Mouse (Mus musculus): ENCODE measurements around the gene Trub1. TPM values are rescaled to one million over a fixed set of nuclear protein-coding genes. Genes with fewer than 3 reads are reported as not detected.

Gene Trub1
- polyA plus RNA-seq, 1 experiment from 2014 or later = 4.3 TPM

- H3K79me2 ChIP-seq (ENCODE audit: inconsistent target) = no peaks in the 10 kb centered on the region
These were observed 11.0 kb downstream of the Trub1 start for GRCm38 (mm10) chr19:57463741-57464140.

GRCm38 (mm10) chr19:57465742-57466141, 13.0 kb downstream of the Trub1 start:
- Histone ChIP-seq H3K79me2 (ENCODE audit: inconsistent target) (no peaks in the 10 kb centered on the region), H3K4me3 (ENCODE audit: inconsistent target) (no peak overlapping the region), H3K36me3 (ENCODE audit: inconsistent target) (no peaks in the 10 kb centered on the region), H3K27ac (no peak overlapping the region)
- 100% methylated on average over 4 of the region's 7 CpGs for WGBS (ENCODE audit: missing documents)

More at GRCm38 (mm10) chr19:57463741-57464140, 11.0 kb downstream of the Trub1 start:
- Histone ChIP-seq H3K4me3 (ENCODE audit: inconsistent target) (no peak overlapping the region), H3K27ac (no peak overlapping the region), H3K36me3 (ENCODE audit: inconsistent target) (0 out of 2 replicates have a peak, but pooled peaks cover 1% of the 10 kb centered on the region)
- 94% methylated on average over 8 of the region's 8 CpGs for WGBS (ENCODE audit: missing documents)

GRCm38 (mm10) chr19:57471033-57471432, 18.3 kb downstream of the Trub1 start:
- Histone ChIP-seq H3K36me3 (ENCODE audit: inconsistent target) (no peaks in the 10 kb centered on the region), H3K4me3 (ENCODE audit: inconsistent target) (no peak overlapping the region), H3K79me2 (ENCODE audit: inconsistent target) (no peaks in the 10 kb centered on the region), H3K27ac (no peak overlapping the region)
- 96% methylated on average over 12 of the region's 12 CpGs for WGBS (ENCODE audit: missing documents)

GRCm38 (mm10) chr19:57472169-57472568, 19.5 kb downstream of the Trub1 start:
- 94% methylated on average over 15 of the region's 15 CpGs for WGBS (ENCODE audit: missing documents)
- Histone ChIP-seq H3K4me3 (ENCODE audit: inconsistent target) (no peak overlapping the region), H3K27ac (no peak overlapping the region), H3K79me2 (ENCODE audit: inconsistent target) (no peaks in the 10 kb centered on the region), H3K36me3 (ENCODE audit: inconsistent target) (no peaks in the 10 kb centered on the region)

GRCm38 (mm10) chr19:57473301-57473700, 20.6 kb downstream of the Trub1 start:
- Histone ChIP-seq H3K79me2 (ENCODE audit: inconsistent target) (no peaks in the 10 kb centered on the region), H3K36me3 (ENCODE audit: inconsistent target) (no peaks in the 10 kb centered on the region), H3K4me3 (ENCODE audit: inconsistent target) (no peak overlapping the region), H3K27ac (no peak overlapping the region)
- WGBS (ENCODE audit: missing documents) = 93% methylated on average over 16 of the region's 16 CpGs

- Histone ChIP-seq H3K79me2 (ENCODE audit: inconsistent target) (no peaks in the 10 kb centered on the region), H3K27ac (no peak overlapping the region), H3K4me3 (ENCODE audit: inconsistent target) (no peak overlapping the region), H3K36me3 (ENCODE audit: inconsistent target) (no peaks in the 10 kb centered on the region)
- WGBS (ENCODE audit: missing documents) = 84% methylated on average over 4 of the region's 4 CpGs
These were observed 22.6 kb downstream of the Trub1 start for GRCm38 (mm10) chr19:57475298-57475697.

GRCm38 (mm10) chr19:57477310-57477709, 24.6 kb downstream of the Trub1 start:
- Histone ChIP-seq H3K27ac (no peak overlapping the region), H3K79me2 (ENCODE audit: inconsistent target) (no peaks in the 10 kb centered on the region), H3K4me3 (ENCODE audit: inconsistent target) (no peak overlapping the region), H3K36me3 (ENCODE audit: inconsistent target) (no peaks in the 10 kb centered on the region)
- WGBS (ENCODE audit: missing documents) = 80% methylated on average over 8 of the region's 8 CpGs

GRCm38 (mm10) chr19:57478056-57478455, 25.3 kb downstream of the Trub1 start:
- 67% methylated on average over 8 of the region's 11 CpGs for WGBS (ENCODE audit: missing documents)
- Histone ChIP-seq H3K79me2 (ENCODE audit: inconsistent target) (no peaks in the 10 kb centered on the region), H3K4me3 (ENCODE audit: inconsistent target) (no peak overlapping the region), H3K36me3 (ENCODE audit: inconsistent target) (no peaks in the 10 kb centered on the region), H3K27ac (no peak overlapping the region)

GRCm38 (mm10) chr19:57479886-57480655, 27.4 kb downstream of the Trub1 start:
- Histone ChIP-seq H3K4me3 (ENCODE audit: inconsistent target) (no peak overlapping the region), H3K27ac (no peak overlapping the region), H3K79me2 (ENCODE audit: inconsistent target) (no peaks in the 10 kb centered on the region), H3K36me3 (ENCODE audit: inconsistent target) (no peaks in the 10 kb centered on the region)
- WGBS (ENCODE audit: missing documents) = 90% methylated on average over 8 of the region's 8 CpGs

- Histone ChIP-seq H3K36me3 (ENCODE audit: inconsistent target) (no peaks in the 10 kb centered on the region), H3K27ac (no peak overlapping the region), H3K79me2 (ENCODE audit: inconsistent target) (no peaks in the 10 kb centered on the region), H3K4me3 (ENCODE audit: inconsistent target) (no peak overlapping the region)
- WGBS (ENCODE audit: missing documents) = 93% methylated on average over 6 of the region's 6 CpGs
These were observed 29.1 kb downstream of the Trub1 start for GRCm38 (mm10) chr19:57481743-57482259.

- no peak overlapping the region for H3K4me3 ChIP-seq (ENCODE audit: inconsistent target)
- H3K79me2 ChIP-seq (ENCODE audit: inconsistent target) = no peaks in the 10 kb centered on the region
- 44% methylated on average over 7 of the region's 8 CpGs for WGBS (ENCODE audit: missing documents)
- no peak overlapping the region for H3K27ac ChIP-seq
- H3K36me3 ChIP-seq (ENCODE audit: inconsistent target) = no peaks in the 10 kb centered on the region
These were observed 30.1 kb downstream of the Trub1 start for GRCm38 (mm10) chr19:57482815-57483214.

- H3K27ac ChIP-seq = no peak overlapping the region
- no peaks in the 10 kb centered on the region for H3K36me3 ChIP-seq (ENCODE audit: inconsistent target)
- no peaks in the 10 kb centered on the region for H3K79me2 ChIP-seq (ENCODE audit: inconsistent target)
- 95% methylated on average over 13 of the region's 13 CpGs for whole genome bisulfite sequencing (ENCODE audit: missing documents)
- H3K4me3 ChIP-seq (ENCODE audit: inconsistent target) = no peak overlapping the region
These were observed 34.4 kb downstream of the Trub1 start for GRCm38 (mm10) chr19:57487051-57487658.

- WGBS (ENCODE audit: missing documents) = 89% methylated on average over 7 of the region's 7 CpGs
- Histone ChIP-seq H3K79me2 (ENCODE audit: inconsistent target) (no peaks in the 10 kb centered on the region), H3K4me3 (ENCODE audit: inconsistent target) (no peak overlapping the region), H3K36me3 (ENCODE audit: inconsistent target) (no peaks in the 10 kb centered on the region), H3K27ac (no peak overlapping the region)
These were observed 36.8 kb downstream of the Trub1 start for GRCm38 (mm10) chr19:57489527-57489926.

- H3K36me3 ChIP-seq (ENCODE audit: inconsistent target) = no peaks in the 10 kb centered on the region
- WGBS (ENCODE audit: missing documents) = 74% methylated on average over 8 of the region's 8 CpGs
- no peaks in the 10 kb centered on the region for H3K79me2 ChIP-seq (ENCODE audit: inconsistent target)
- no peak overlapping the region for H3K4me3 ChIP-seq (ENCODE audit: inconsistent target)
- no peak overlapping the region for H3K27ac ChIP-seq
These were observed 38.3 kb downstream of the Trub1 start for GRCm38 (mm10) chr19:57491030-57491429.

GRCm38 (mm10) chr19:57494020-57494419, 41.3 kb downstream of the Trub1 start:
- Histone ChIP-seq H3K36me3 (ENCODE audit: inconsistent target) (no peaks in the 10 kb centered on the region), H3K79me2 (ENCODE audit: inconsistent target) (no peaks in the 10 kb centered on the region), H3K27ac (no peak overlapping the region), H3K4me3 (ENCODE audit: inconsistent target) (no peak overlapping the region)
- WGBS (ENCODE audit: missing documents) = 93% methylated on average over 5 of the region's 5 CpGs

Data from macrophage (primary cell).